Mouse (Mus musculus) G1E (cell line): ENCODE results near the gene Akt3.

Source experiments
- CTCF ChIP-seq: IDR thresholded peaks from 2 replicates; pipeline ENCODE4 v1.5.1; 2012; ENCODE audit warnings: low read depth, low read length, inconsistent platforms, mixed read lengths
- GATA1 ChIP-seq: IDR thresholded peaks from 2 replicates; pipeline ENCODE4 v1.6.1; 2012; ENCODE audit warnings: borderline replicate concordance, low read length, inconsistent platforms, mixed read lengths
- POLR2AphosphoS5 ChIP-seq: IDR thresholded peaks from 2 replicates; pipeline ENCODE4 v1.6.1; 2012; ENCODE audit warnings: low read depth, low read length, inconsistent platforms; ENCODE audit not compliant: insufficient replicate concordance
- TAL1 ChIP-seq: conservative IDR thresholded peaks from 2 replicates; pipeline ENCODE4 v1.6.1; 2012; ENCODE audit warnings: low read depth, low read length, inconsistent platforms, mixed read lengths

DNA sequence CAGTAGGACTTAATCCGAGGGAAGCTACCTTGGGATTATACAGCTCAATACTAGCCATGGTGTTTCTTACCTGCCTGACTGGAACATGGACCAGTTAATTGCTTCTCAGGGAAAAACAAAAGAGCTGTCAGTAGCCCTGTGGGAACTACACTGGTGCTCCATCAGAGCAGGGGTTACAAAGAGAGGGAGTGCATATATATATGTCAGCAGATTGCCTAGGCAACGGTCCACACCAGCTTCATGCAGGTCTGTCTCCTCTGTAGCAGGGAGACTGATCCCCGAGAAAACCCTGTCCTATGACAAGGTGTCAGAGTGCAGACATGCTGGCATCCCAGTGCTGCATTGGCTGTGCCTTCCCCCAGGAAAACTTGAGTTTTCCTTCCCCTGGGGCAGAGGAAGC lies 248.0 kb downstream of the Akt3 start:
- TF ChIP-seq TAL1 (no peak), CTCF (no peak), GATA1 (no peak), POLR2AphosphoS5 (no peak)
